Mouse (Mus musculus) brain, adult 2 months (tissue): ENCODE data around the gene Eif1.
"Not testable (repeated sequence)": the region's sequence is repeated elsewhere in the genome, so short reads cannot be mapped to it uniquely, and the experiment has no call there.

Experiments
- DNase-seq: peaks from one replicate; pipeline ENCODE4 v3.0.0; 2011; ENCODE audit warnings: low read depth, low spot score

The Eif1 gene

DNA sequence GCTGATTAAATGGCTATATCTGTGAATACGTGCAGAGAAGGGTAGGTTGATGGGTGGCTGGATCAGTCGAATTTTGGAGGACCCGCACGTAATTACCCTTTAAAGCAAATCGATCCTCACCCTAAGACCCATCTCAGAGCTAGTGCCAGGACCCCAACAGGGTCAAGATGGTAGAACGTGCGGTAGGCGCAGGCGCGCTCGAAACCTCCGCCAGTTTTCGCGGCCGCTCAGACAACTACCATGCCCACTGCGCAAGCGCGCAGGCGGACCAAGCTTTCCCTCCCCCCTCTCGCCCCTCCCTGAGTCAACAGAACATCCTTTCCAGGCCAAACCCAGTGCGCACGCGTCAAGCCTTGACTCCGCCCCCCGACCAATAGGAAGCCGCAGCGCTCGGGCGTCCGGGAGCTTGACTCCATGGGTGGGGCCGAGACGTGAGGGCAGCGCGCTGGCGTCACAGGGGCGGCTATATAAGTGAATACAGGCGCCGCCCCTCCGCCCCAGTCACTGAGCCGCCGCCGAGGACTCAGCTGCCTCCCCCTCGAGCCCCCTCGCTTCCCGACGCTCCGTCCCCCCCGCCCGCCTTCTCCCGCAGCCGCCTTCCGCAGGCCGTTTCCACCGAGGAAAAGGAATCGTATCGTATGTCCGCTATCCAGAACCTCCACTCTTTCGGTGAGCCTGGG, at the start of gene Eif1:
TSS of gene Eif1 (plus strand) at position 394 of the 680 bp plus-strand sequence.
- DNase-seq, result peak; percentile 100

DNA sequence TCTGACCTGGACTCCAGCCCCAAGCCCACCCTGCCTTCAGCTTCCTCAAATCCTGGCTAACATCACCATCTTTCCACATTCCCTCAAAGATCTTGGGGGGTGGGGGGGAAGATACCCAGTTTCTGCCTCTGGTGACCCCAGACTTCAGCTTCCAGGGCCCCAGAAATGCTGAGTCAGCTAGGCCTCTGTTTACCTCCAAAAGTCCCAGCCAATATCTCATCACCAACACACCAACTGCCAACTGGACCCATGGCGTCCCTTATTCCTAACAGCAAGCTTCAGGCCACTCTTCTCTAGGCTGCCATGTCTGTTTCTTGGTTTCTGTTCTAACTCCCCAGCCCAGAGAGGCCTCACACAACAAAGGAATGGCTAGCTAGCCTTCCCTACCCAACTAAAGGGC, 47.8 kb upstream of the Eif1 start:
- DNase-seq, result no peak

DNA sequence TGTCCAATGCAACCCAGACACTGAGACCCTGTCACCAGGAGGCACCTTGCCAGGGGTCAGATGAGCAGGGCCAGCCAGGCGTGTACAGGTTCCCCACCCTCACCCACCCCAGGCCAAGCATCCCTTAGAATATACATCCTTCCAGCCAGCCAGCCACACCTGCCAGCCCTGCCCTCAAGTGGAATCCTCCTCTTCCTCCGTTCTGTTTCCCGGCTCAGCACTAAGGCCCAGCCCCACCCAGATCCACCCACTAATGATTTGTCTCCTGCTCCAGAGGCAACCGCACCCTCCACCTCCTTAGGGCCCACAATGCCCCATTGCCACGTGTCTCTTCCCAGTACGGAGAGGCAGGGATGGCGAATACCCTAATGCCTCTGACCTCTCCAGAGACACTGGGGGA, 45.0 kb upstream of the Eif1 start:
- no peak for DNase-seq

DNA sequence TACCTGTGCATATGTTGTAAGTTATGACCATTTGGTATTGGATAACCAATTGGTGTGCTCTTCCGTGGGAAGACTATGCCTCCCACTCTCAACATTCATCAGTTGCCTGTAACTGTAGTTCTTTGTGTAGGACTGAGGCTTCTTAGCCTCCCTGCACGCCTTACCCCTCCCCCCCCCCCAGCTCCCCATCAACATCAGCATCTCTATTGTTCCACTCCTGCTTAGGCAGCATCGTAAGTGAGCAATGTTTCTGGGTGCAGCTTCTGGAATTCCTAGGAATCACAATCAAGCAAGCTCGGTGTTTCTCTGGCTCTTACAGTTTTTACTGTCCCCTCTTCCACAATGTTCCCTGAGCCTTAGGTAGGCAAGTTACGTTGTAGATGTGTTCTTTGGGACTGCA, 44.2 kb upstream of the Eif1 start:
- no peak for DNase-seq

DNA sequence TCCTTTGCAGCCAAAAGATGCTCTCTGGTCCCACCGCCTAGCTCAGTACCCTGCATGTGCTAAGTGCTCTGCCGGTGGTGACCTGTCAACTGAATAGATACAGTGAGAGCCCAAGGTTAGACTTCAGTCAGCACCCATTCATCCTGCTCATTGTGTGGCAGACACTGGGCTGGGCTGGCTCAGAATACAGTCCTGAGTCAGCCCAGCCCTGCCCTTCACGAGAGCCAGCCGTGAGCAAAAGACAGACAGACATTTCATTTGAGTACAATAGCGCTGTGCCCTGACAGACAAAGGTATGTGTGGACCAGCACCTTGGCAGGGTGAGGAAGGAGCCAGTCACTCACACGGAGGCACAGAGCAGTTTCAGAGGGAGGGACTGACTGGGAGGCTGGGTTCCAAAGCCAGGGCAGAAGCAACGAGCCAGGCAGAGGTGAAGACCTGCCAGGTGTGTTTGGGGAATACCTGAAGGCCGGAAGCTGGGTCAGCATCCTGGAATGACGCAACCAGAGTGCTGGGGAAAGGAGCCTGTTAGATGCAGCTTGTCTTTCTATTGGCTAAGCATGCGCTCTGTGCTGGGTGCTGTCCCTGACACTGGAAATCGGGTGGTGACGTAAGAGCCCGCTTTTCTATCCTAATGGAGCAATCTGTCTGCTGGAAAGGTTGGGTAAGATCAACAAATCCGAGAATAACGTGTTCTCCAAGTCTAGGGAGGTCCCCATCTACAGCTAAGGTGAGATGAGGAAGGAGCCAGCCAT, 41.8 kb upstream of the Eif1 start:
- DNase-seq, result no peak

DNA sequence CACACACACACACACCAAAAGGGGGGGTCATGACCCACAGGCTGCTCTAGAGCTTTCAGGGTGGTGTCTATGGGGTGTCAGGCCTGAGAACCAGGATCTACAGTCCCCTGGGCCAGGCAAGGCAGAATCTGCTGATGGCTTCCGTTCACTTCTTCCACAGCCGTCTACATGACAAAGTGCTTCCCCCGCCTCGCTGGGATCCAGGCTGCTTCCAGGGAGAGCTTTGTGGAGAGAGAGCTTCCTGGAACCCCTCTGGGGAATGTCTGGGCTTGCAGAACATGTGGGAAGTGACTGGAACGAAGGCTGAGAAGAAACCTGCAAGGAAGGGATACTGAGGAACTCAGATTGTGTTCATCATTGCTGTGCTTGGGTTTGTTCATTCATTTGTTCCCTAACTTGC, 40.9 kb upstream of the Eif1 start:
- no peak for DNase-seq

DNA sequence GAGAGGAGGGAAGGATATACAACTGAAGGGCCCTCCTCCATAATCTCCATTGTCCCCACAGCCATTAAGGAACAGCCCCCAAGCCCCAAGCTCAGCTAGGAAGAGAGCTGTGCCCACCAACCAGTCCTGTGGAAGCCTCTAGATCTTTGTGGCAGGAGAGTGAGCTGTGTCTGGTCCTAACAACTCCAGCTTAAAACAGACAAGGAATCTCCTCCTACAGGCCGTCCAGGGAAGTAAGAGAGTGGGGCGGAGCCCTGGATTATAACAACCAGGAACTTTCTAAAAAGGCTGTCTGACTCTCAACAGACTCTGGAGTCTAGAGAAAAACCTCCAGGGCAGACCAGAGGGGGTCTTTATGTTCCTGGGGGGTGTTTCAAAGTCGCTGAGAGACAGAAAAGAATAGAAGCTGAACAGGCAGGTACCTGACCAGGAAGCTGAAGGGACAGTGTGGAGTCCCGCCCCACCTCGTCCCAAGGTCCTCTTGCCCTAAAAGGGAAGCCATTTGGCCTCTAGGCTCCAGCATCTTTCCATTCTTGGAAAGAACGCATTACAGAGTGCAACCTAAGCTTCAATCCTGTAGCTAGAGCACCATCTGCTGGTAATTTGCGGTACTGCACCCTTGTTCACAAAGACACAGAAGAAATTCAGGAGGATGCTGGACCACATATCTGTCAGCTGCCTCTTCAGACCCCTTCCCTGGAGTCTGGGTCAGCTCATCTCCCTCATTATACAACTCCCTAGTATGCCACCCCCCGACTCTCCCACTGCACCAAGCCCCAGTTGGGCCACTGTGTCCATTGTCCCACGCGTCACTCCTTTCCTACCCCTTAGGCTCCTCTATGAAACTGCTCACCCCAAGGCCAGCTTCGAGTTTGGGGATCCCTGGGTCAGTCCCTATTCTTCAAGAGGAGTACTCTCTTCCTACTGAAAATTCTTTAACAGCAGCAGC, 37.8 kb upstream of the Eif1 start:
- peak; percentile 88 for DNase-seq

DNA sequence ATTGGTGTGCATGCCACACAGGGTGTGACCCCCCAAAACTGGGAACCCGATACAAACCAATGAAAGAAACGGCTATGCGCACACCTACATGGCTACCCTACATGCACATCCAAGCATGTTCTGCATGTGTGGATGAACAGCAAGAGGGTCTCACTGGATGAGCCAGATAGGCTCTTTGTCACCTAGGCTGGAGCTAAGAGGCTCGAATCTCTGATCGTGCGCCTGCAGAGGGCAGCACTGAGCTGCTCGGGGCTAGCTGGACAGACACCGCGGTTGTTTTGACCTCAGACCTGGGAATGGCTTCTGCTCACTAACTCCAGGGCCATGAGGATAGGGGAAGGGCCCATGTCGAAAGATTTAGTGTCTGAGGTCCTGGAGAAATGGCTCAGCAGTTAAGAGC, 37.1 kb upstream of the Eif1 start:
- DNase-seq, result peak; percentile 67

DNA sequence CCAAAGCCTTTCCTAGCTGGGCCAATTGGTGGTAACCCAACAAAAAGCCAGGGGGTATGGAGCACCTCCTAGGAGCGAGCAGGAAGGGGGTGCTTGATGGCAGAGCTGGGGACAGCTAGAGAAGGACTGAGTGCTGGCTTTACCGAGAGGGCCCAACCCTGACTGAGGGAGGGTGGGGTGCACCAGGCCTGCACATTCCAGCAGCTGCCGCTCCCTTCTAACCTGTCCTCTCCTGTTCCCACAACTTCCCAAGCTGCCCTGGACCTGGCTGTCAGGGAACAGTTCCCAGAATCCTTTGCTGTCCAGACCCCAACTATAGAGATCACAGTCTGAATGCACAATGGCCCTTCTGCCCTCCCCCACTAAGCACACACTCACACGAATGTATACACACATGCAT, 34.7 kb upstream of the Eif1 start:
- no peak for DNase-seq

DNA sequence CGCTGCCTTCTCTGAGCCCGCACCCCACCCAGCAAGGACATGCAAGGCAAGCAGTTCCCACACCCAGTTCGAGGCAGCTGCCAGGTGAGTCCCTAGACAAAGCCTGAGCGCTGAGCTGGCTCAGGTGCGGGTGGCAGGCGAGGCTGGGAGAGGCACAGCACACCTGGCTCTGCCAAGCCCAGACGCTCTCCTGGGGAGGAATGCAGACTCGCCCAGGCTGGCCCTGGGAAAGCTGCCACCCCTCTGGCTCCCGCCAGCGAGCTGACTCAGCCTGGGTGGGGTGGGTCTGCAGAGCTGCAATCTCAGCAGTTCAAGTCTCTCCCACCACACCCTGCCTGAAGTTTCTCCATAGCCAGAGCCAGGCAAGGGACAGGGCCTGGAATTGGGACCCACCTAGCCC, 32.7 kb upstream of the Eif1 start:
- peak; percentile 49 for DNase-seq

DNA sequence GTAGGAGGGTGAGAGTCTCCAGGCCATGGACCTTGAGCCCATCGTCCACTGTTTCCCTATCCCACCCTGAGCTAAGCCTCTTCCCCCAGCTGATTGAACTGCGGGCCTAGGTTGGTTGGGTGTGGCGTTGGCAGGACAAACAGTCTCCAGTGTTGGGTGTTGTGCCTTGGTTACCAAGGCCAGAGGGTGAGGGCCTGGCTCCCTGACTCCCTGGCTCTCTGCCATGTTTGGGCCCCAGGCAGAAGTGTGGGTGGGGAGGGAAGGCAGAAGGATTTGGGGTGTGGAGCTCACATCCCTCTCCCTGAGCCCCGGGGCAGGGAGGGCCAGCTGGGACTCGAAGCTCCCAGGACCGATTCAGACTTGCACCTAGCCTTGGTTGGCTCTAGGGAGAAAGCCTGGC, 30.7 kb upstream of the Eif1 start:
- no peak for DNase-seq

DNA sequence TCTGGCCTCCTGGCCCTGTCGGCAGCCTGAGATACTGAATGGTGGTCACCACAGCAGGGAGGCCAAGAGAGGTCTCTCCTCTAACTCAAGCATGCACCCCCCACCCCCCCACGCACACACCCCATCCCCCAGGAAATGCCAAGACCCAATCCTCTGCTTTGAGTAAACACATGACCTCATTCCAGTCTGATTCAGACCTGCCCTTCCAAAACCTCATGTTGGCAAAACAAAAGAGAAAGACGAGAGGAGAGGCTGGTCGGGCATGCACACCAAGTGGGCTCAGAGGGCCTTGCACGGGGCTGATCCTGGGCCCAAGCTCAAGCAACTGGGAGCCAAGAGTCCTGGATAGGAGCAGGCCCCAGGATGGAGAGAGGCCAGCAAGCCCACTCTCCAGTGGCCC, 29.4 kb upstream of the Eif1 start:
- DNase-seq, result no peak

DNA sequence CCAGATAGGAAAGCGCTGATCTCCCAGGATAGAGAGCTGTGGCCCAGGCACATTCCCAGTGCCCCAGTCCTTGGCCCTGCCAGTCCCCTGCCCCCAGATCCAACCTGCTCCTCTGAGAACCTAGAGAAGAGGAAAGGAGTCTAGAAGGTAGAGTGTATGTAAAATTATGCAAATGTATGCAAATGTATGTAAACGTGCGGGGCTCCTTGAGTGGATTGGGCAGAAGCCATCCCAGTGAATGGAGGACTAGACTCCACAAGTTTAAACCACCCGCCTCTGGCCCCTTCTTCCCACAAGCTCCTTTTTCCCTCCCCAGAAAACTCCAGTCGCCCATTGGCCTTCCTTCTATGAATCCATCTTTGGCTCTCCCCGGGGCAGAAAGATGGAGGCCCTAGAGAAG, 26.8 kb upstream of the Eif1 start:
- no peak for DNase-seq

DNA sequence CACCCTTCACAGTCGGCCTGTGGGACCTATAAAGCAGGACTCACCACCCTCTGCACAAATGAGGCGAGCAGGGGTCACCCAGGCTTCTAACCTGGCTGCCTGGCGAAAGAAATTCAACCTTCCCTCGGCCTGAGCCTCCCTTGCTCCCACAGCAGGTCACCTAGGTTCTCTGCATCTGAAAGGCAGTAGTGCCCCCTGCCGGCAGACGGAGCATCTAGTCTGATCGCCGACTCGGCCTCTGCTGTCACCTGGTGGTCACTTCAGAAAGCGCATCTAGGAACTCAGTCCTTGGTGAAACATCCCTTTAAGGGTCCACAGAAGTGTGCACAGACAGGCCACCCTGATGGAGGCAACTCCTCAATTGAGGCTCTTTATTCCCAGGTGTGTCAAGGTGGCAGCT, 24.4 kb upstream of the Eif1 start:
- DNase-seq, result peak; percentile 89

DNA sequence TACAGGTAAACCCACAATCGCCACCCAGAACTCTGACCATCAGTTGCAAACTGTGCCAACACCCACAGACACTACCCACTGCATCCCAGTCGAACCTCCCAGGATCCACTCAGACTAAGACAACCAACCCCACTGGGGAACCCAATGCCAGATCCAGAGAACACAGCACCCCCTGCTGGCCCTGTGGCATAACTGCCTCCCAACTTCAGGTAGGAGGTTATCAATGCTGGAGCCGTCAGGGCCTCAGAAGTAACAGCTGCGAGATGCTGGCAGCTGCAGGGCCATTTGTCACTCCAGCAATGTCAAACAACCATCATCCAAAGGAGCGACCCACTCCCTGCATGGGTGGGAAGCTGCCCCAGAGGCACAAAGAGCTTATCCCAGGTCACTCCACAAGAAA, 21.9 kb upstream of the Eif1 start:
- DNase-seq, result no peak

DNA sequence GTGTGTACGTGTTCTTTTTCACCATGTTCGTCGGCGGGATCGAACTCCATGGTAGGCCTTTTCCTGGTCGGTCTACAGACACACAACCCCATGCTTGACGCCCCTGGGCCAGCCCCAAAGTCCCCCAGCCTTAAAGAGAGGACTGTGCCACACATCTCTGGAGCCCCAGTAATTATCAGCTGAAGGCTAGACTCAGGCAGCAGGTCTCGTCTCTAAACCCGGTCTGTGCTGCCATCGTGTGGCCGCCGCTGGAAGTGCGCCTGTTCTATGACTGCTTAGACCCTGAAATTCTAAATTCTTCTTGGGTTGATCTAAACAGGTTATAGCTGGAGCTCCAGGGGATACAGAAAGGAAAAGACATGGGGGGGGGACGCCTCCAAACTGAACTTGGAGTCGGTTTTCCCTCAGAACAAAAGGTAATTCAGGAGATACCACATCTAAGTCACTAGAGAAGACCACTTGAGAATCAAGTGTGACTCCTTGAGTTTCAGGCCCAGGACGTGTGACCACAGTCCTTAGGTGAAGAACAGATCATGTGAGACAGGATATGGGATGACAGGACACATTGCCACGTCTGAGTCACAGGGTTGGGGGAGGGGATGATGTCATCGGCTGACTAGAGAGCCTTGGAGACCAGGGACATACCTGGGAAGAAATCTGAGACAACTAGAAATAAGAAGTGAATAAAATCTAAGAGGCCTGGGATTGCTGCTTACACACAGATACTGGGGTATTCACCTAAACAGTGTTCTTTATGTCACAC, 21.2 kb upstream of the Eif1 start:
- peak; percentile 76 for DNase-seq

DNA sequence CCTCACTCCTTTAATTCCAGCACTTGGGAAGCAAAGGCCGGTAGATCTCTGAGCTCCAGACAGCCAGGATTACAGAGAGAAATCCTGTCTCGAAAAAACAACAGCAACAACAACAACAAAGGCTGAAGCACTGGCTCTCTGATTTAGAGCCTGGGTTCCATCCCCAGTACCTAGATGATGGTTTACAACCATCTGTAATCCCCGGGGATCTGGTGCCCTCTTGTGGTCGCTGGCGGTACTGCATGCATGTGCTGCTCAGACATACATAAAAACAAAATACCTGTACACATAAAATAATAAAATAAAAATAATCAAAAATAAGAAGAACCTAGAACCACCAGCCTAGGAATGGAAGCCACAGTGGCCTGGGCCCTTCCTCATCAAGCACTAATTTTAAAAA, 19.4 kb upstream of the Eif1 start:
- peak; percentile 73 for DNase-seq

DNA sequence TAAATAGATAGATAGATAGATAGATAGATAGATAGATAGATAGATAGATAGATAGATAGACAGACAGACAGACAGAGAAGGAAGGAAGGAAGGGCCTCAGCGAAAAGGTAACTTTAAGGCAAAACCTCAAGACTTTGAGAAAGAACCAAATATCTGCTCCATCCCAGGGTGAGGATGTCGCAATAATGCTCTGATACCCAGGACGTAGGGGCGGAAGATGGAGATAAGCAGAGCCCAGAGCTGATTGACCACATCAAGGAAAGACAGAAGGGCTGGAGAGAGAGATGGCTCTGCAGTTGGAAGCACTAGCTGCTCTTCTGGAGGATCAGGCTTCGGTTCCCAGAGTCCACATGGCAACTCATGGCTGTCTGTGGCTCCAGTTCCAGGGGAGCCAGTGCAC, 18.4 kb upstream of the Eif1 start:
- DNase-seq, result no peak

DNA sequence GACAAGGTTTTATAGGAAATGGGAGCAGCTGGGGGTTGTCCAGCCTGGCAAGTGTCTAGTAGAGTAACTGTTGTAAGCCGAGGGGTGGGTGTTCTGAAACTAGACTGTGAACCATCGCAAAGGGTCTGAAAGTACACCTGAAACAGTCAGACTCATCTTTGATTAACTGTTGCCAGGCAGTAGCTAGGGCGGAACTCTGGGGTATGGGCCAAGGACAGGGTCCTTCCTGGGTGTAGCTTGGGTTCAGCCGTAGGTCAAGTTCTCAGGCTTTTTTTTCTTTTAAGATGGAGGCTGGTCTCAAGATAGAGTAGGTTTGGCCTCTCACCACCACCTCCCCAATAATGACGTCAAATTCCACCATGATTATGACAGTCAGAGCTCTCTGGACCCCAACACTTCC, 11.8 kb upstream of the Eif1 start:
- DNase-seq, result no peak

DNA sequence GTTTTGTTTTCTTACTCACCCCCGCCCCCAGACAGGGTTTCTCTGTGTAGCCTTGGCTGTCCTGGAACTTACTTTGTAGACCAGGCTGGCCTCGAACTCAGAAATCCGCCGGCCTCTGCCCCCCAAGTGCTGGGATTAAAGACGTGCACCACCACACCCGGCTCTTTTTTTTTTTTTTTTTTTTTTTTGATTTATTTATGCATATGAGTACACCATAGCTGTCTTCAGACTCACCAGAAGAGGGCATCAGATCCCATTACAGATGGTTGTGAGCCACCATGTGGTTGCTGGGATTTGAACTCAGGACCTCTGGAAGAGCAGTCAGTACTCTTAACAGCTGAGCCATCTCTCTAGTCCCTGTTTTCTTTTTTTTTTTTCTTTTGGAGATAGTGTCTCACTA, 11.0 kb upstream of the Eif1 start:
- not testable (repeated sequence) for DNase-seq

DNA sequence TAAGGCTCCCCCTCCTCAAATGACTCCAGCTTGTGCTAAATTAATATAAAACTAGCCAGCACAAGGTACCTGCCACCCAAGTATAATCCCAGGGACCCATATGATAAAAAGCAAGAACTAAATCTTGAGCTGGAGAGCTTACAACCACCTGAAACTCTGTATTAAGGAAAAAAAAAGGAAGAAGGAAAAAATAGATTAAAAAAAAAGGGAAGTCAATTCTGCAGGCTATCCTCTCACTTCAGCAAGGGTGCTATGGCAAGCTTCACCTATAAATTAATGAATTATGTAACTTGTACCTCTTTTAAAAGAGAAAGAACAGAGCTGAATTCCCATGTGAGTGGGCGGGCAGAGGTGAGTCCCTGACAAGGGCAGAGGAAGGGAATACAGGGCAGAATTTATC, 8.0 kb upstream of the Eif1 start:
- no peak for DNase-seq
